Comparison of ENCODE assay signal across 8 mouse cellular contexts in genomic region chr9:20757087-20757955, GRCm38 (mm10). TPM values are rescaled to one million over a fixed set of nuclear protein-coding genes. Genes with fewer than 3 reads are reported as not detected.
DNase-seq lines count a peak whose midpoint lies in the region; ATAC-seq and TF ChIP-seq lines count a peak whose summit lies in the region.

No protein-coding gene starts in this region.

- H3K4me3 ChIP-seq in hindbrain, embryonic 11.5 days (ENCODE audit: low read depth, low read length): no peak overlapping the region
- no peak overlapping the region for H3K4me3 ChIP-seq in hindbrain, embryonic 12.5 days
- no peak overlapping the region for H3K4me3 ChIP-seq in MEL (ENCODE audit: control insufficient read depth in 1 of 2, insufficient read depth in 1 of 2, low read depth in 2 of 2, low read length in 2 of 2)
- no peak overlapping the region for H3K4me3 ChIP-seq in stomach, postnatal 0 days (ENCODE audit: low read depth, low read length)

- no peak overlapping the region for H3K27ac ChIP-seq in hindbrain, embryonic 11.5 days (ENCODE audit: low read depth, low read length)
- no peak overlapping the region for H3K27ac ChIP-seq in hindbrain, embryonic 12.5 days
- peak overlapping the region; percentile 70 for H3K27ac ChIP-seq in MEL (ENCODE audit: control insufficient read depth, low read depth, low read length)
- H3K27ac ChIP-seq in stomach, postnatal 0 days (replicated peaks): no peak overlapping the region

- no peak overlapping the region for H3K4me2 ChIP-seq in hindbrain, embryonic 11.5 days (replicated peaks; ENCODE audit: low read depth, low read length)
- H3K4me2 ChIP-seq in hindbrain, embryonic 12.5 days (replicated peaks): no peak overlapping the region
- no peak overlapping the region for H3K4me2 ChIP-seq in stomach, postnatal 0 days (replicated peaks; ENCODE audit: low read depth)

- TF ChIP-seq EP300 in MEL (IDR thresholded peaks at IDR 0.05; ENCODE audit: low read depth in 1 of 2, low read length in 2 of 2): peak; percentile 92 to 99
- TF ChIP-seq EP300 in stomach, postnatal 0 days (optimal IDR thresholded peaks at IDR 0.05): no peak

- peak; percentile 97 to 100 (median 100) for TF ChIP-seq CTCF in MEL (IDR thresholded peaks at IDR 0.05 in 2 of 3, conservative IDR thresholded peaks at IDR 0.05 in 1 of 3; ENCODE audit: control insufficient read depth in 1 of 3, insufficient read depth in 1 of 3, low read depth in 2 of 3, low read length in 3 of 3, poor library complexity in 1 of 3, severe bottlenecking in 1 of 3)
- peak; percentile 84 for TF ChIP-seq CTCF in stomach, postnatal 0 days (IDR thresholded peaks at IDR 0.05; ENCODE audit: low read depth)

- no peaks in the 10 kb centered on the region for H3K27me3 ChIP-seq in hindbrain, embryonic 11.5 days (ENCODE audit: control insufficient read depth, insufficient read depth, low read length)
- peaks cover 3% of the 10 kb centered on the region; the same call in 1 of the 2 replicates for H3K27me3 ChIP-seq in hindbrain, embryonic 12.5 days
- H3K27me3 ChIP-seq in MEL (ENCODE audit: control insufficient read depth in 1 of 2, insufficient read depth in 2 of 2, low read length in 2 of 2): no peaks in the 10 kb centered on the region
- no peaks in the 10 kb centered on the region for H3K27me3 ChIP-seq in stomach, postnatal 0 days (ENCODE audit: control insufficient read depth, insufficient read depth, low read length)

- peak; percentile 80 for TF ChIP-seq RAD21 in MEL (IDR thresholded peaks at IDR 0.05; ENCODE audit: low read depth, low read length)

- no peaks in the 10 kb centered on the region for H3K4me1 ChIP-seq in hindbrain, embryonic 11.5 days (replicated peaks; ENCODE audit: control insufficient read depth, insufficient read depth, low read length)
- 0 out of 2 replicates have a peak, but pooled peaks cover 5% of the 10 kb centered on the region for H3K4me1 ChIP-seq in hindbrain, embryonic 12.5 days
- peaks cover 15 to 42% of the 10 kb centered on the region in 2 experiments for H3K4me1 ChIP-seq in MEL (ENCODE audit: control insufficient read depth in 1 of 2, insufficient read depth in 2 of 2, low read length in 2 of 2)
- no peaks in the 10 kb centered on the region for H3K4me1 ChIP-seq in stomach, postnatal 0 days (replicated peaks; ENCODE audit: control insufficient read depth, insufficient read depth)

- H3K79me2 ChIP-seq in MEL (ENCODE audit: control insufficient read depth, insufficient read depth, low read length, poor library complexity): no peaks in the 10 kb centered on the region

- DNase-seq in hindbrain, embryonic 11.5 days (ENCODE audit: low spot score): peak; percentile 85
- DNase-seq in MEL (ENCODE audit: low read depth, low spot score): peak; percentile 100
- DNase-seq in cerebellum, adult 11-12 months: peak; percentile 15
- DNase-seq in gastrocnemius, adult 8-10 months (ENCODE audit: low spot score in 2 of 2): peak; percentile 47 to 53
- peak; percentile 81 for DNase-seq in kidney, adult 9 months
- peak; percentile 71 for DNase-seq in lung, postnatal 25 days (ENCODE audit: low spot score)
- peak; percentile 68 for DNase-seq in stomach, postnatal 0 days (ENCODE audit: low spot score)

- H3K9ac ChIP-seq in hindbrain, embryonic 11.5 days (ENCODE audit: low read depth, low read length): no peak overlapping the region
- no peak overlapping the region for H3K9ac ChIP-seq in hindbrain, embryonic 12.5 days
- H3K9ac ChIP-seq in MEL (ENCODE audit: control insufficient read depth, low read depth, low read length, poor library complexity, severe bottlenecking): peak overlapping the region; percentile 35
- no peak overlapping the region for H3K9ac ChIP-seq in stomach, postnatal 0 days (ENCODE audit: low read length)

- WGBS in hindbrain, embryonic 11.5 days: 60% methylated on average over 6 of the region's 6 CpGs
- WGBS in hindbrain, embryonic 12.5 days: 67% methylated on average over 6 of the region's 6 CpGs
- WGBS in stomach, postnatal 0 days: 53% methylated on average over 6 of the region's 6 CpGs

- peak; percentile 22; the same call in 1 of the 2 replicates for ATAC-seq in hindbrain, embryonic 11.5 days (ENCODE audit: low FRiP score)
- ATAC-seq in hindbrain, embryonic 12.5 days (ENCODE audit: low FRiP score): no peak
- no peak for ATAC-seq in stomach, postnatal 0 days (ENCODE audit: low FRiP score, low TSS enrichment)

- TF ChIP-seq POLR2A in MEL (IDR thresholded peaks at IDR 0.05; ENCODE audit: control insufficient read depth in 1 of 2, insufficient read depth in 1 of 2, low read depth in 1 of 2, low read length in 2 of 2, poor library complexity in 1 of 2): peak in 1 of 2 experiments; percentile 67; a peak in 2 of 4 replicates

- H3K36me3 ChIP-seq in hindbrain, embryonic 11.5 days (ENCODE audit: control insufficient read depth, insufficient read depth, low read length): no peaks in the 10 kb centered on the region
- no peaks in the 10 kb centered on the region for H3K36me3 ChIP-seq in hindbrain, embryonic 12.5 days
- H3K36me3 ChIP-seq in MEL (ENCODE audit: control insufficient read depth in 1 of 2, insufficient read depth in 2 of 2, low read length in 2 of 2): peaks cover 0 to 37% of the 10 kb centered on the region in 2 experiments; a peak in 2 of 4 replicates
- no peaks in the 10 kb centered on the region for H3K36me3 ChIP-seq in stomach, postnatal 0 days (ENCODE audit: control insufficient read depth, insufficient read depth, low read length)

- H3K9me3 ChIP-seq in hindbrain, embryonic 11.5 days (ENCODE audit: control insufficient read depth, low read length): no peaks in the 10 kb centered on the region
- no peaks in the 10 kb centered on the region for H3K9me3 ChIP-seq in hindbrain, embryonic 12.5 days (replicated peaks)
- H3K9me3 ChIP-seq in MEL (replicated peaks; ENCODE audit: insufficient read depth, low read length): no peaks in the 10 kb centered on the region
- H3K9me3 ChIP-seq in stomach, postnatal 0 days (ENCODE audit: control insufficient read depth, low read length): no peaks in the 10 kb centered on the region

TF ChIP-seq in MEL, 35 proteins besides CTCF, POLR2A, EP300 and RAD21 (continues in another document):
- TF ChIP-seq RCOR1 (IDR thresholded peaks at IDR 0.05; ENCODE audit: low read depth, low read length) (peak; percentile 98), TBP (IDR thresholded peaks at IDR 0.05; ENCODE audit: low read depth, low read length) (peak; percentile 88), ZC3H11A (IDR thresholded peaks at IDR 0.05; ENCODE audit: low read depth, low read length) (peak; percentile 52), POLR2AphosphoS2 (IDR thresholded peaks at IDR 0.05; ENCODE audit: low read length) (no peak), MAFK (IDR thresholded peaks at IDR 0.05; ENCODE audit: borderline replicate concordance, low read depth, low read length) (peak; percentile 34; the same call in 1 of the 2 replicates), BHLHE40 (IDR thresholded peaks at IDR 0.05; ENCODE audit: borderline replicate concordance, low read depth, low read length) (peak; percentile 69), HCFC1 (IDR thresholded peaks at IDR 0.05; ENCODE audit: low read depth, low read length) (peak; percentile 81), ELF1 (IDR thresholded peaks at IDR 0.05; ENCODE audit: low read depth, low read length) (peak; percentile 65; the same call in 1 of the 2 replicates), USF2 (IDR thresholded peaks at IDR 0.05; ENCODE audit: borderline replicate concordance in 1 of 2, insufficient read depth in 1 of 2, low read depth in 1 of 2, low read length in 2 of 2) (no peak), SMC3 (IDR thresholded peaks at IDR 0.05; ENCODE audit: low read depth, low read length) (peak; percentile 76), SIN3A (IDR thresholded peaks at IDR 0.05; ENCODE audit: low read length) (peak; percentile 96), TAL1 (IDR thresholded peaks at IDR 0.05; ENCODE audit: low read length) (peak; percentile 94), CHD1 (IDR thresholded peaks at IDR 0.05; ENCODE audit: low read depth, low read length) (no peak), ZNF384 (IDR thresholded peaks at IDR 0.05; ENCODE audit: low read depth, low read length) (peak; percentile 57; the same call in 1 of the 2 replicates), ETS1 (IDR thresholded peaks at IDR 0.05; ENCODE audit: low read depth, low read length) (peak; percentile 87), MYC (IDR thresholded peaks at IDR 0.05; ENCODE audit: low read depth, low read length) (peak; percentile 87), NELFE (IDR thresholded peaks at IDR 0.05; ENCODE audit: low read depth, low read length) (peak; percentile 44), MAZ (IDR thresholded peaks at IDR 0.05; ENCODE audit: low read depth, low read length) (peak; percentile 96; the same call in 1 of the 2 replicates), TCF12 (IDR thresholded peaks at IDR 0.05; ENCODE audit: low read depth, low read length) (peak; percentile 96), MEF2A (IDR thresholded peaks at IDR 0.05; ENCODE audit: extremely low read depth, insufficient replicate concordance, low read depth, low read length, poor library complexity, severe bottlenecking) (no peak), E2F4 (IDR thresholded peaks at IDR 0.05; ENCODE audit: borderline replicate concordance, low read depth, low read length) (no peak), JUND (IDR thresholded peaks at IDR 0.05; ENCODE audit: low read depth, low read length) (peak; percentile 77; the same call in 1 of the 2 replicates), GATA1 (IDR thresholded peaks at IDR 0.05; ENCODE audit: low read depth, low read length) (peak; percentile 89)

RNA-seq across cellular contexts. Expression of gene Olfm2, which starts 11.2 kb away (rescaled TPM):
- 64.4 and 65.1 TPM in 2 replicates for polyA plus RNA-seq in hindbrain, embryonic 11.5 days (2014; fragmentation: Nextera tagmentation; extraction: Ambion mirVana)
- polyA plus RNA-seq in hindbrain, embryonic 12.5 days (2016; fragmentation: Nextera tagmentation; extraction: Ambion mirVana): 68.7 and 75.0 TPM in 2 replicates
- 0.26 and 0.54 TPM in 2 replicates for total RNA-seq in MEL (2012; rRNA removed)
- polyA plus RNA-seq in MEL (2012; ENCODE audit: insufficient read depth in 1 of 2, insufficient read length in 2 of 2, low read depth in 1 of 2, low replicate concordance in 2 of 2, missing spikeins in 1 of 2): 1 to 10 TPM in 1 of 2 experiments, not detected in 1; 1.9 TPM
- under 1 TPM in 2 of 4 experiments, not detected in 2; 0.16 to 0.32 TPM for total RNA-seq in gastrocnemius, adult 8-10 months (2022)
- 2.3 and 2.5 TPM in 2 replicates for polyA plus RNA-seq in stomach, postnatal 0 days (2015; fragmentation: Nextera tagmentation; extraction: Ambion mirVana)

RNA-seq across cellular contexts. Expression of gene Col5a3, which starts 57.5 kb away (rescaled TPM):
- 0.32 and 0.66 TPM in 2 replicates for polyA plus RNA-seq in hindbrain, embryonic 11.5 days (2014; fragmentation: Nextera tagmentation; extraction: Ambion mirVana)
- 1.5 and 2.0 TPM in 2 replicates for polyA plus RNA-seq in hindbrain, embryonic 12.5 days (2016; fragmentation: Nextera tagmentation; extraction: Ambion mirVana)
- 0.07 and 0.08 TPM in 2 replicates for total RNA-seq in MEL (2012; rRNA removed)
- under 1 TPM in 1 of 2 experiments, not detected in 1; 0.53 TPM for polyA plus RNA-seq in MEL (2012; ENCODE audit: insufficient read depth in 1 of 2, insufficient read length in 2 of 2, low read depth in 1 of 2, low replicate concordance in 2 of 2, missing spikeins in 1 of 2)
- 1 to 10 TPM; 2.8 to 8.0 (median 6.7) TPM for total RNA-seq in gastrocnemius, adult 8-10 months (2022)
- 2.4 and 2.6 TPM in 2 replicates for polyA plus RNA-seq in stomach, postnatal 0 days (2015; fragmentation: Nextera tagmentation; extraction: Ambion mirVana)

Comparison
In these comparisons a context has a peak if more than half of its experiments do, and no peak if none do; other contexts are left out.
1. DNase-seq: peak in every context shown above with its lines; median percentile 100 in MEL; 85 in hindbrain, embryonic 11.5 days; 81 in kidney, adult 9 months; 71 in lung, postnatal 25 days; 68 in stomach, postnatal 0 days; 50 in gastrocnemius, adult 8-10 months; 15 in cerebellum, adult 11-12 months.
2. RNA of gene Olfm2, which starts 11.2 kb away (polyA plus RNA-seq): 68.7 to 75.0 TPM in hindbrain, embryonic 12.5 days and 64.4 to 65.1 TPM in hindbrain, embryonic 11.5 days; 2.3 to 2.5 TPM in stomach, postnatal 0 days and 1.9 TPM in MEL; every median in the first group is over 10 times any median in the second.